Mouse (Mus musculus): Measurements from ENCODE around the gene Trpc3.
"Not testable (repeated sequence)": the region's sequence is repeated elsewhere in the genome, so short reads cannot be mapped to it uniquely, and the experiment has no call there.

The Trpc3 gene

DNA sequence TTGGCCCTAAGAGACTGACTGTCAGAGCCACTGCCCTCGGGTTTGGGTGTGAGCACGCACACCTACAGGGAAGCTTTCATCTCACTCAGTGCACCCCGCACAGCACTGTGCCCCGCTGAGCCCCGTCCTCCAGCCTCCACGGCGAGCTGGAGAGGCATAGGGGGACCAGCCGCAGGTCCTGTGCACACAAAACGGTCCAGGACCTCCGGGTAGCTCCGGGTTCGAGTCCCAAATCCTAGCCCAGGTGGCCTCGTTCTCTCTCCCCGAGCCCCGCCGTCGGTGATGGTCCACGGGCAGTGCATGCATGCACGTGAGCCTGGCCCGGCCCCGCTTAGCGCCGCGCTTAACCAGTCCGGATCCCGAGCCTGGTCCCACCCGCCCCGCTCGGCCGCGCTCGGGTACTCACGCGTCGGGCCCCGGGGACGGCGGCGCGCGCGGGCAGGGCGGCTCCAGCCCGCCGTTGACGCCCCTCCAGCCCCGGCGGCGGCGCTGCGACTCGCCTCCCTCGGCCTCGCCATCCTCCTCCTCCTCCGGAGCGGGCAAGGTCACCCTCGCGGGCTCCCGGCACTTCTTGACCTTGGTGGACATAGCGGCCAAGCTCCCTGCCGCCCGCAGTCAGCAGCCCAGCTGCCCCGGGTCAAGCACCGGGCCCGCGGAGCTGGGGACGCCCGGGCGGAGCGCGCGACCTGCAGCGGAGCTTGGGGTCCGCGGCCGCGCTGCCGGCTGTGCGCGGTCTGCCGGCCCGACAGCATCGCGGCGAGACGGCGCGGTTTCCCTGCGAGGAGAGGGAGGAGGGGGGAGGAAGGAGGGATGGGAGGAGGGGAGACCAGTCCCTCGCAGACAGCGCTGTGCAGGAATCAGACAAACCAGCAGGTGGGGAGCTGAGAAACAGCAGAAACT, at the start of gene Trpc3:
Trpc3 (minus strand) TSS at position 776 of the 900 bp plus-strand sequence.
- DNase-seq (ENCODE audit: low read depth, low spot score) = no peak

DNA sequence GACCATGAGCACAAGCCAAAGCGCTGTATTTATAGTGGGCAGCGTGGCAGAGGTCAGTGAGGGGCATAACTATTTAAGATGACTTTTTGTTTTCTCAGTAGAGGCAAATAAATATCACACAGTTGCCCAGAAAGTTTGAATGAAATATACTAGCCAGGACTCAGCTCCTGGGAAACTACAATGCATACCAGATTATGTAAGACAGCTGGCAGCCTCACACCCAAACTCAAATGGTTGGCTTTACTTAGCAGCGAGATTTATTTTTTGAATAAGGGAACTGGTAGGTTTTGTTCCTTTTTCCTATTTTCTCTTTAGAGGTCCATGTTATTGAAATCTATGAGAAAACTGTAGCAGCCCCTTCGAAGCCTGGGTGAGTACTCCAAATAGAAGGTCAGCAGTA, 48.1 kb upstream of the Trpc3 start:
- no peak for DNase-seq (ENCODE audit: low read depth, low spot score)

DNA sequence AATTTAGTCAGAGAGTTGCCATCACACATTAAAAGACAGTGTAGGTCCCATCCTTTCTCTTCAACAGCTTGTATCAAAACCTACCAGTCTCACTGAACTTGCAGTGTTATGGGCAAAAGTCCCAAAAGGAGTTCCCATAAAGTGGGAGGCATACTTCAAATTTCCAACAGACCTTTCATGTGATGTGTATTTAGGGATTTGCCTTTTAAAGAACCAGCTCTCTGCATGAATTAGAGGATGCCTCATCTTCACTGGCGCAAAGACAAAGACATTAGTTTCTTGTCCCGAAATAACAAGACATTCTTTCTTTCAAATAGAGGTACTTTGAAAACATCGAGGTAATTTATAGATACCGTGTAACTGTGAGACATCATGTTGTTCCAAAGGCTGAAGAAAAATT, 43.1 kb upstream of the Trpc3 start:
- no peak for DNase-seq (ENCODE audit: low read depth, low spot score)

DNA sequence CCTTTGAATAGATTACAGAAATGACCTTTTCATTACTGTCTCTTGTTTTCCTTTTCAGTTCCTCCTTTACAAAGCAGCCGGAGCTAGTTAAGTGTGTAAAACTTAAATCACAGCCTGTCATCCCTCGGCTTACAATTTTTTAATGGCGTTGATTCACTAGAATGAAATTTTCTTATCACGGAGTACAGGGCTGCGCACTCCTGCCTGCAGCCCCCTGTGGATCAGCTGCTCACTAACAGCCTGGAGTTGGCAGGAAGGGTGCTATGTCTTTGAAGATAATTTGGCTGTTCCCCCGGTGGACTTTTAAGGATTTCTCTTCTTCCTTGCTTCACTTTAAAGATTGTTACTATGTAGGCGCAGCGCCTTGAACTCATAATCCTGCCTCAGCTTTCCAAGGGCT, 36.6 kb upstream of the Trpc3 start:
- no peak for DNase-seq (ENCODE audit: low read depth, low spot score)

DNA sequence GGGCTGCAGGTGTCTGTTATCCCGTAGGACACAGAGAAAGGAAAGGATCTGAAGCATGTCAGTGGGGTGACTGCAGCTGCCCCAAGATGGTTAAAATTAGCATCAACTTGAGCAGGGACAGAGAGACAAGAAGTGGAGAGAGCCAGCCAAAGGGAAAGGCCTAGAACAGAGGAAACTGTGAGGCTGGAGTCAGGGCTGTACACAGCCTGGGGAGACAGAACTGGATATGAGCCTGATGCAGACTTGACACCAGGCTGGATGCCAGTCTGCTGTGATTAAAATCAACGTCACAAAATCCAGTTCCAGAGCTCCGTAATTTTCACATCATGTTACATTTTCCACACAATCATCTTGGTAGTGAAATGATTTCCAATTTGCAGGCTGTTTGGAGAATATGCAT, 31.9 kb upstream of the Trpc3 start:
- DNase-seq (ENCODE audit: low read depth, low spot score) = no peak

DNA sequence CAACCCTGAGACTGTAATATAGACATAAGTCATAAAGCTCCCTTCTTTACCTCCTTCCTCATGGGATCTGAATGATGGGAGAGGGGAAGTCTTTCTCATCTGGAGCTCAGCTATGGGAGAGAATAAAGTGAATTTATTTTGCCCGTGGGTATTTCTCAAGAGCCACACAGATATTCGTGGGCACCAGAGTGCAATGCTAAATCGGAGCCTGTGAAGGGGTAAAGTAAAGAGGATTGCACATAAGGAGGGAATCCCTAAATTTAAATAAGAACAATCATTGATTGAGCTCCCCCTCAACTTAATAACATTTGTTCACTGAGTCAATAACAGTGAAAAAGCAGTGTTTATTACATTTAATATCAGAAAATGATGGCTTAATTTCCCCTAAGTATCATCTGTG, 19.6 kb upstream of the Trpc3 start:
- DNase-seq (ENCODE audit: low read depth, low spot score) = no peak

DNA sequence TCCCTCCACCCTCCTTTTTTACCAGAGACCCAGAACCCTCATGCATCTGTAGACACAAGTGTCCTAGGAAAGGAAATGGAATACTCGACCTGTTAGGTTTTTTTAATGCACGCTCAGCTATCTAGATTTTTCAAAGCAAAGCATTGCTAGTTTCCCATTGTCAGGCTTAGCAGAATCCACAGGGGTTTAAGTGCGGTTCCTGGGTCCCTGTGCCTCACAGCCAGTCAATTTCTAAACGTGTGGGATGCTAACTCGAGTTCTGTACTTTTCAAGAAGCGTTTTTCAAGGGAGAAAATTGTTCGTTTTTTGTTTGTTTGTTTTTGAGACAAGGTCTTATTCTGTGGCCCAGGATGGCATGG, 304 bp upstream of the Trpc3 start:
- DNase-seq (ENCODE audit: low read depth, low spot score) = no peak

DNA sequence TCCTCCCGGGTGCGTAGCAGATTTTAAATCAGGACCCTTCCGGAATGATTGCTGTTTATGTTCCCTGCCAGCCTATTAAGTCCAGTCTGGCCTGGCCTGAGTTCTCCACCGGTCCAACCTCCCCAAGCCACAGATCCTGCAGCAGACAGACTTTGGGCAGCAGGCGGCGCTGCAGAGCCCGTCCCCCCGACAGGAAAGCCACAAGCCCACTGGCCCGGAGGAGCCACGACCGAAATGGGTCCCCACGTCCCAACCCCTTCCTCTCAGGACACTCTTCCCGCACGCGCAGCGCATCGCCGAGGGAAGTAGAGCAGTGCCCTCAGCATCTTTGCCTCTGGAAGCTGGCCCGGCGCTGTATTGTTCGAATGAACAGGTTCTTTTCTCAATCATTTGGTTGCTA, 1.1 kb downstream of the Trpc3 start:
- DNase-seq (ENCODE audit: low read depth, low spot score) = no peak

DNA sequence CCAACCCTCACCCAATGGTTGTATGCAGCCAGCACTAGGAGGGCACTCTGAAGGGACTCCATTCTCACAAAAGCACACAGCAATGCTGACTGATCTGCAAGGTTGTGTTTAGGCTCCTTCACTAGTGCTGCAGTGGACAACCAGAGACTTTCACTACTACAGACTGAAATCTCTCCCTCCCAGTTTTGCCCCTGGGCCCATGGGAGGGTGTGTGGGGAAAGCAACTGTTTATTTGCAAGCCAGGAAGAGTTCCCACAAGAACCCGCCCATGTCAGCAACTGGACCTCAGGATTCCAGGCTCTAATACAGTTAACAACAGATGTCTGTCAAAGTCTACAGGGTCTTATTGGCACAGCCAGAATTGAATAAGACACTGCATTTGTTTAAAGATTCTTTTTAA, 14.1 kb downstream of the Trpc3 start:
- no peak for DNase-seq (ENCODE audit: low read depth, low spot score)

DNA sequence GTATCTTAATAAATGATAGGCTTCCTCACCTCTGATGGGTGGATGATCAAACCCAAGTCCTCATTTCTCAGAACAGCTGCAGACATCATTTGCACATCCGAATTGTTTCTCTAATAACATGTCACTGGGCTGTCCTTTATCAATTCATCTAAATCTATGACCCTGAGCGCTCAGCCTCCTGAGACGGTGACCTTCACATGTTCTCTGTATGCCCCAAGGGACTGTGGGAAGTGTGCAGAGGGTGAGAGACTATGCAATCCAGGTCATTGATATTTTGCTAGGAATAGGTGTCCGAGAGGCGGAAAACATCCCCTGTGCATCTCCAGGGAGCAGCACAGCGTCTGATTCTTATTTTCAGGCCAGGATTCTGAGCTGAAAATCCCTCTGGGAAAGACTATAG, 22.2 kb downstream of the Trpc3 start:
- no peak for DNase-seq (ENCODE audit: low read depth, low spot score)

DNA sequence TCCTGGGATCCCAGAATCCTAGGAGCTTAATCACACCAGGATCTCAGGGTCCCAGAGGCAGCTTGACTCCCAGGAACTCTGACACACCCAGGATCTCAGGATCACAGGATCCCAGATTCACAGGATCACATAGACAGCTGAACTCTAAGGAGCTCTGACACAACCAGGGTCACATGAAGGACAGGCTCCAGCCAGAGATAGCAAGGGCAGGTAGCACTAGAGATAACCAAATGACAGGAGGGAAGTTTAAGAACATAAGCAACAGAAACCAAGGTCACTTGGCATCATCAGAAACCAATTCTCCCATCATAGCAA, 44.8 kb downstream of the Trpc3 start:
- not testable (repeated sequence) for DNase-seq (ENCODE audit: low read depth, low spot score)

DNA sequence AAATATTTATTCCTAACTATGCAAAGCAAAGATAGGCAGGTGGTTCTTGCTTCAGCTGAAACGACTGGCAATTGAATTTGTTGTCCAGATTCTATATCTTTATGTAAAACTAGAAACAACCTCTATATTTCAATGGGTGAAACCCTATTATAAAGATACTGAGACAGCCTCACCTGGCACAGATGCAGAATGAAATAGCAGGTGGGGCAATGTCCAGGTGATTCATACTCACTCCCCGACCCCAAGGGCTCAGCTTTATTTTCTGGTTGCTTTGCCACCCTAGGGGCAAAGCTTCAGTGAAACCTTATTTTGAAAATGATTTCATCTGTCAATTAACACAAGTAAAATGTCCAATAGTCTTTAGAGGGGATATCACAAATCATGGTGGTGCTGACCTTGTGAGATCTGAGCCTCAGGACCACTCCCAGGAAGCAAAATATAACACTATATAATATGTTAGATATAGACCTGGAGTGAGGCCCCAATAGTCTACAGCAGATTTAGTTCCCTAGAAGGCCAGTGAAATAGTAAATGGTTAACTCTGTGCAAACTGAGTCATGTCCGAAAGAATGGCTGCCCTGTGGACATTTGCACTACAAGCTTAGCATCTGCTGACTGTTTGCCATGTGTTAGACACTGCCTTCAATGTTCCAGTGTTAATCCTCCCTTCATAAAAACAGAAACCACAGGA, 45.3 kb downstream of the Trpc3 start:
- DNase-seq (ENCODE audit: low read depth, low spot score) = no peak

DNA sequence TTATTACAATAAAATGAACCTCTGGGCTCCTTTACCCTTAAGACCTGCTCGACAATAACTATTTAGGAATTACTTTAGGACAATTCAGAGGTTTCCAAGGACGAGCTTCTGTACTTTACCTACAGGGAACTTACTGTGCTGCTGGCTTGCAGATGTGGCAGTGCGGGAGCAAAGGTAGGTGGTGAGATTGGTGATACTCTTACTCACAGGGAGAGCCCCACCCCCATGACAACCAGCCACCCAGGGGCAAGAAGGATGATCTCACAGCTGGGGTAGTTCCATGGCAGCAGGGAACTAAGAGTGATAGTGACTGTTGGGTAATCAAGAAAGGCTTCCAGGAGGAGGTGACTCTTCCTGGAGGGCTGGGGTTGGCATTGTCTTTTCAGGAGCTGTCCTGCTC, 46.6 kb downstream of the Trpc3 start:
- DNase-seq (ENCODE audit: low read depth, low spot score) = no peak

DNA sequence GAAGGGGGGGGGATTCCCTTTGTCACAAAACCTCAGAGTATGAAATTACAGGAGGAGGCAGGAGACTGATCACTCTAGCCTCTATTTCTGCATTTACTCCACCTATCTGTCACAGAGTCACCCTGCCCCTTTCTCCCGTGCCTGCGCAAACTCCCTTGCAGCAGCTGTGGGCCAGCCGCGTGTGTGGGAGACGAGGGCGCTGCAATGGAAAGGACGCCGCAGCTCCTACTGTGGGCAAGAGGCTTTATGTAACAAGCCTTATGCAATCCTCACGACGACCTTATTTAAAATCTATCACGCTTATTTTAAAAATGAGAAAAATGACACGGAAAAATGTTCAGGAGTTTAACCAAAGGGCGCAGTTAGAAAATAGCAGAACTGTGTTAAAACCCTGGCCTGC, 47.2 kb downstream of the Trpc3 start:
- DNase-seq (ENCODE audit: low read depth, low spot score) = no peak

DNA sequence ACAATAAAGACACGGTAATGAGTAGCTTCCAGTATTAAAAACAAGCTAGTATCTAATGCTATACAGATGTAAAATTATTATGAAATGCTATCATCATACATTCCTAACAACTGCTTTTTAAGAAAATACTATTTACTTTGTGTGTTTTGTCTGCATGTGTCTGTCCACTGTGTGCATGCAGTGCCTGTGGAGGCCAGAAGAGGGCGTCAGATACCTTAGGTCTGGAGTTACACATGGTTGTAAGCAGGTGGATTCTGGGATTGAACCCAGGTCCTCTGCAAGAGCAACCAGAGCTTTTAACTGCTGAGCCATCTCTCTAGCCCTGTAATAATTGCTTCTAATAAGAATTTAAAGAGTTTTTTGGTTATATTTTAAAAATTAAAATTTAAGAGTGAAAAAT, 49.2 kb downstream of the Trpc3 start:
- DNase-seq (ENCODE audit: low read depth, low spot score) = peak; percentile 7

DNA sequence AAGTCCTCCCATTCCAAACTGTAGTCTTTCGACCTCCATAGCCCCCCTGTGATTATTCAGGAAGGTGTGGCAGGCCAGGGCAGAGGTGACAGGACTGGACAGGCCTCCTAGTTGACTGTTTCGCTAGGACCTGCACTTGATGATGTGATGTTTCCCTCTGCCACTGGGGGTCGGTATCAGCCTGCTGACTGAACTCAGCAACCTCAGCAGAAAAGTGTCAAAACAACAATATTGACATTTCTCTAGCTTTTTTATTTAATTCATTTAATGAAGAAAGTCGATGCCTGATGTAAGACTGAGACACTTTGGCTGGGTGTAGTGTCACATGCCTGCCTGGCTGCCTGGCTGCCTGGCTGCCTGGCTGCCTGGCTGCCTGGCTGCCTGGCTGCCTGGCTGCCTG, 54.5 kb downstream of the Trpc3 start:
- no peak for DNase-seq (ENCODE audit: low read depth, low spot score)

DNA sequence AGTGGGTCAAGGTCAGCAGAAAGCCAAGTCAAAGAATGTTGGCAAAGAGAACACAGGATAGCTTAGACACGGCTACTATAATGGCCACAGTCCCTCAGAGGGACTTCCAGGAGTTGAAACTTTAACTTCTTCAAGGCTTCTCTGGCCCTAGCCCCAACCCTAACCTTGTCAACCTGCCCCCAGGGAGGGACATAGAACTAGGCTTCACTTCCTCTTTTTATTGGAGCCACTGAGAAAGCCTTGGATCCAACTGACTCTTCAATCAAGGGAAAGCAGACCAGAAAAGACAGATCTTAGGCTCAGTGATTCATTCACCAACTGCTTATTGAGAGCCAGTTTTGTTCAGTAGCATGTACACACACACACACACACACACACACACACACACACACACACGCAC, 63.2 kb downstream of the Trpc3 start:
- DNase-seq (ENCODE audit: low read depth, low spot score) = no peak

DNA sequence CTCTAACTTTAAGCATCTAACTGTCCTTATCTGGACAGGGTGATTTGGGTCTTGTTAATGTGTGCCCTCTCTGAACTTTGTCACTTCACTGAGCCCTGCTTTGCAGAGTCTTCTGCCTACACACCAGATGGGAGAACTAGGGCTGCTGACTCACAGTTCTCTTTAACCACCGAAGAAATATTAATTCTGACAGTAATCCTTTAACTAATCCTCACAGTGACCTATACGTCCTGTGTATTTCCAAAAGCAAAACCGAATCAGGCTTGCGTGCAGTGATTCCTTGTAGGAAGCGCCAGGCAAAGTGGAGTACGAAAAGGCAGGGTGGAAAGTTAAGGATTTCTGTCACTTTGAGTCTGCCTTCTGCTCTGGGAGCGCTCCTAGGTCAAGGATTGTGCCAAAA, 71.8 kb downstream of the Trpc3 start:
- no peak for DNase-seq (ENCODE audit: low read depth, low spot score)

DNA sequence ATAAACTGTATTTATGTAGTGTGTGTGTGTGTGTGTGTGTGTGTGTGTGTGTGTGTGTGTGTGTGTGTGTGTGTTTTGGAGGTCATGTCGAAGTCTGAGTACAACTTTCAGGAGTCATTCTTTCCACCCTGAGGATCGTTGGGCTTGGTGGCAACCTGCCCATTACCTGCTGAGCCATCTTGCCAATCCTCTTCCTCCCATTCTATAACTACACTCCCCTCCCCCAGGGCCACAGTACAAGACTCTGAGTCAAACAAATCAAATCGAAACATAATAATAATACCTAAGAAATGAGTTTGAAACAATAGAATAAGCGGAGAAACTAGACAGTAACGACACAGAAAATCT, 76.1 kb downstream of the Trpc3 start:
- no peak for DNase-seq (ENCODE audit: low read depth, low spot score)

DNA sequence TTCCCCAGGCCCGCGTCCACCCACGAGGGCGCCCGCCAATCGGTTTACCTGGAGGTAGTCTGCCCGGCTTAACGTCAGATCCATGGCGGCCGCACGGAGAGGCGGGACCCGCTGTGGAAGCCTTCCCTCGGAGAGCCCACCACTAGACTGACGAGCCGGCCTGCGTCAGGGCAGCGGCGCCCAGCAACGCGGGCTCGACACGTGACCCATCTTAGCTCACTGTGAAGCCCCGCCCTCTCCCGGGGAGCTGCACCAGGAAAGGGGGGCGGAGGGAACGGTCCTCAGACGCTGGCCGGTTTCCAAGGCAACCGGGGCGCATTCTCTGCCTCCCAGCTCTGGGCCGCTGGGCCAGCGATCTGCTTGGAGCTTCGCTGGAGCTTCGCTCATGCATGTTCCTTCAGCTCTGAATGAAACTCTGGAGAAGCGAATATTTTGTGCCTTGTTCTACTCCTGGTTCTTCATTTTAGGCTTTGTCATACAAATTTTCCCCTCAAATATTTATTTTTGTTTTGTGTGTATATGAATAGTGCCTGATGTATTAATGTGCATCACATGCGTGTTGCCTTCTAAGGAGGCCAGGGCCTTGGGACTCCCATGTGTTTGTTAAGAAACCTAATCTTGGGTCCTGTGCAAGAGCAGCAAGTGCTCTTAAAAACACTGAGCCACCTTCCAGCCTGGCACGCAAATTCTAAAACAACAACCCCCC, 76.6 kb downstream of the Trpc3 start, which contains the start of gene Bbs7:
Bbs7 (minus strand) TSS at position 276 of the 706 bp plus-strand sequence.
- DNase-seq (ENCODE audit: low read depth, low spot score) = peak; percentile 86

DNA sequence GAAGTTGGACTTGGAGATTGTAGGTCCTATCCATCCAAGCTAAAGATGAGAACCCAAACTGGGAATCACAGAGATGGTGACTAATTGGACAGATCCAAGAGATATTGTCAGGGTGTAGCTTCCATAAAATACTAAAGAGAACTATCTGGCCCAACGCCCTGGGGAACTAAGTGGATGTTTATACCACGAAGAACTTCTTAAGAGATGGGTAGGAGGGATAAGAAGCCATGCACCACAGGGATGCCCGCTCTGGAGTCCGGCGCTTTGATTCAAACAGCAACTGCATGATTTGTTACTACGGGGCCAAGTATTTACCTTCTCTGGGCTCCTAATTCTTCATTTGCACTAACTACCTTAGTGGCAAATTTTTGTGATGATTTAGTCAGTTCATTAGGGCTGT, 77.3 kb downstream of the Trpc3 start:
- DNase-seq (ENCODE audit: low read depth, low spot score) = no peak

DNA sequence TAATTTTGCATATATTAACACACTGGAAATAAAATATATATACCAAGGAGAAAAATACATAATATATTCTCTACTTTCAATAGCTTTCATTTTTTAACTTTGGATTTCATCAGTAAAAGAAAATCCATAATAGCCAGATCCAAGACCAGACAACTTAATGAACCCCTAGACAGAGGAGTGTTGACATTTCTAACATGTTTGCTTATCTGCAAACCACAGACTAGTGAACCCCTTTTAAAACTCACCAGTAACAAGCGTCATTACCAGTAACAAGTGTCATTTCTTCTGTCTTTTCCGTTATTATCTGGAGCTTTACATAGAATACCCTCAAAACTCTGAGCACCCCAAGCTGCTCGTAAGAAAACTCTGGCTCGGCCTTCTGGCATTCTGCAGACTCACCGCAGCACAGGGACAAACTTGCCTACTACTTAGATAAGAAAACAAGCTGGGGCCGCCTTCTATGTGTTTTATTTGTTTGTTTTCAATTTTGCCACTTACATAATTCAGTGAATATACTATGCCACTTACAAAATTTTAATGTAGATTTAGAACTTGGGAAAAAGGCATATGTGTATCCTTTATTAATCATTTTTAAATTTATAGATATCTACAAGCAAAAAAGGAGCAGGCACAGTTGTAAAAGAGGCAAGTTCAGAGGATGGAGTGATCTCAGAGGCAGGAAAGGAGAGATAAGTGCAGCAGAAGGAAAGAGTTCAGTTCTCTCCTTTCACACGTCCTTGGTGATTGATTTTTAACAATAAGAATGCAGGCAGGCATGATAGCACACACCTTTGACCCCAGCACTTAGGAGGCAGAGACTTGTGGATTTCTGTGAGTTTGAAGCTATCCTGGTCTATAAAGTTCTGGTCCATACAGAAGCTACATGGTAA, 83.8 kb downstream of the Trpc3 start:
- DNase-seq (ENCODE audit: low read depth, low spot score) = no peak
